Mouse (Mus musculus) common myeloid progenitor, adult 5-6 weeks (primary cell): ENCODE measurements around the gene Olfr775. TPM values are rescaled to one million over a fixed set of nuclear protein-coding genes. Genes with fewer than 3 reads are reported as not detected.

Experiments used
- ATAC-seq: replicated peaks from 2 replicates; pipeline ENCODE4 v1.8.0; 2016; ENCODE audit warnings: low read depth, mild to moderate bottlenecking, moderate TSS enrichment, inconsistent platforms; ENCODE audit not compliant: poor library complexity, severe bottlenecking
- total RNA-seq: library from RNA; stranded (forward); fragments of 200-1000, 187-1606 nt; gene quantifications from 2 replicates; pipeline ENCODE4 v1.2.3, GENCODE M21; 2017

The Olfr775 gene
- total RNA-seq, result not detected in 2 replicates

- ATAC-seq, result no peak
Observed at GRCm38 (mm10) chr10:129248112-129248511, at the start of gene Olfr775. Gene Olfr775, plus strand, starts transcription at chr10:129248412.

- ATAC-seq, result no peak
Observed at GRCm38 (mm10) chr10:129230737-129231136, 17.5 kb upstream of the Olfr775 start.

GRCm38 (mm10) chr10:129235904-129236303, 12.3 kb upstream of the Olfr775 start, which contains the start of gene Olfr774:
Gene Olfr774, plus strand, starts transcription at chr10:129236204.
- ATAC-seq, result no peak

- ATAC-seq, result no peak
Observed at GRCm38 (mm10) chr10:129258827-129259226, 10.6 kb downstream of the Olfr775 start, which contains the start of gene Olfr776. Gene Olfr776, plus strand, starts transcription at chr10:129259127.

- ATAC-seq, result no peak
Observed at GRCm38 (mm10) chr10:129271081-129271535, 22.9 kb downstream of the Olfr775 start, which contains the start of gene Olfr777. Gene Olfr777, minus strand, starts transcription at chr10:129271485.

Other genes starting within 250 kb of the Olfr775 start
- not detected in 2 replicates for gene Olfr763, start 237.6 kb upstream of the Olfr775 start, total RNA-seq
- not detected in 2 replicates for gene Olfr764-ps1, start 208.5 kb upstream of the Olfr775 start, total RNA-seq
- not detected in 2 replicates for gene Olfr765, start 198.4 kb upstream of the Olfr775 start, total RNA-seq
- gene Olfr766-ps1, start 179.4 kb upstream of the Olfr775 start, total RNA-seq, result not detected in 2 replicates
- not detected in 2 replicates for gene Olfr767, start 165.5 kb upstream of the Olfr775 start, total RNA-seq
- not detected in 2 replicates for gene Olfr768, start 149.0 kb upstream of the Olfr775 start, total RNA-seq
- not detected in 2 replicates for gene Olfr769, start 130.6 kb upstream of the Olfr775 start, total RNA-seq
- gene Olfr770, start 109.4 kb upstream of the Olfr775 start, total RNA-seq, result not detected in 2 replicates
- gene Olfr771, start 83.7 kb upstream of the Olfr775 start, total RNA-seq, result not detected in 2 replicates
- not detected in 2 replicates for gene Olfr772, start 70.5 kb upstream of the Olfr775 start, total RNA-seq
- not detected in 2 replicates for gene Olfr773, start 61.0 kb upstream of the Olfr775 start, total RNA-seq
- not detected in 2 replicates for gene Olfr774, start 12.2 kb upstream of the Olfr775 start, total RNA-seq
- gene Olfr776, start 10.7 kb downstream of the Olfr775 start, total RNA-seq, result not detected in 2 replicates
- gene Olfr777, start 23.1 kb downstream of the Olfr775 start, total RNA-seq, result not detected in 2 replicates
- gene Olfr780, start 69.7 kb downstream of the Olfr775 start, total RNA-seq, result not detected in 2 replicates
- gene Olfr781, start 80.4 kb downstream of the Olfr775 start, total RNA-seq, result not detected in 2 replicates
- gene Olfr782, start 100.4 kb downstream of the Olfr775 start, total RNA-seq, result not detected in 2 replicates
- gene Olfr784, start 135.7 kb downstream of the Olfr775 start, total RNA-seq, result 0.05 and 0.39 TPM in 2 replicates
- gene Olfr785, start 157.0 kb downstream of the Olfr775 start, total RNA-seq, result not detected in 2 replicates
- gene Olfr786, start 178.9 kb downstream of the Olfr775 start, total RNA-seq, result not detected in 2 replicates
- not detected in 2 replicates for gene Olfr787, start 213.4 kb downstream of the Olfr775 start, total RNA-seq
- not detected in 2 replicates for gene Olfr788, start 222.6 kb downstream of the Olfr775 start, total RNA-seq
- not detected in 2 replicates for gene Olfr789, start 236.3 kb downstream of the Olfr775 start, total RNA-seq